Mouse (Mus musculus) myocyte (in vitro differentiated cells): ENCODE measurements at regions not wholly inside any gene's neighbourhood (a gene's known extent, or its start where the extent isn't known, plus 50 kb on each side); places are given as distances from the start of the nearest gene placed in this dataset.

Source experiments
- H3K27me3 ChIP-seq: one replicate; pipeline ENCODE4 v1.6.1; 2011; ENCODE audit not compliant: control insufficient read depth, insufficient read depth, insufficient read length
- H3K36me3 ChIP-seq: one replicate; pipeline ENCODE4 v1.6.1; 2011; ENCODE audit not compliant: control insufficient read depth, insufficient read depth
- H3K4me2 ChIP-seq: one replicate; pipeline ENCODE4 v1.6.1; 2011; ENCODE audit warnings: low read depth, control low read depth
- H3K4me3 ChIP-seq: one replicate; pipeline ENCODE4 v1.5.1; 2011; ENCODE audit warnings: mild to moderate bottlenecking, control low read depth, moderate library complexity
- H3K79me2 ChIP-seq: one replicate; pipeline ENCODE4 v1.6.1; 2011; ENCODE audit not compliant: control insufficient read depth, insufficient read depth
- H3ac ChIP-seq: one replicate; pipeline ENCODE4 v1.6.1; 2011; ENCODE audit not compliant: control insufficient read depth, insufficient read length
- CEBPB ChIP-seq: IDR thresholded peaks from 2 replicates; pipeline ENCODE4 v1.6.1; 2011; ENCODE audit warnings: mild to moderate bottlenecking, moderate library complexity; ENCODE audit not compliant: poor library complexity, insufficient read depth, severe bottlenecking
- E2F4 ChIP-seq: IDR thresholded peaks from one replicate; pipeline ENCODE4 v1.6.1; 2011; ENCODE audit warnings: mild to moderate bottlenecking, control low read depth, moderate library complexity; ENCODE audit not compliant: insufficient read depth
- MAX ChIP-seq: IDR thresholded peaks from one replicate; pipeline ENCODE4 v1.6.1; 2011; ENCODE audit warnings: low read depth, mild to moderate bottlenecking, control low read depth
- MYOD1 ChIP-seq, 3 experiments: IDR thresholded peaks; one replicate each; pipeline ENCODE4 v1.6.1; 2011; ENCODE audit warnings: control low read depth in 2 of 3, low read depth in 2 of 3, mild to moderate bottlenecking in 2 of 3, moderate library complexity in 1 of 3; ENCODE audit not compliant: insufficient read length in 2 of 3, control insufficient read depth in 1 of 3
- MYOG ChIP-seq, 3 experiments: IDR thresholded peaks; one replicate each; pipeline ENCODE4 v1.6.1; 2011; ENCODE audit warnings: control low read depth in 2 of 3, low read depth in 2 of 3, mild to moderate bottlenecking in 2 of 3; ENCODE audit not compliant: insufficient read length in 2 of 3, control insufficient read depth in 1 of 3, insufficient read depth in 1 of 3
- POLR2A ChIP-seq: IDR thresholded peaks from one replicate; pipeline ENCODE4 v1.6.1; 2011; ENCODE audit warnings: low read depth, mild to moderate bottlenecking, control low read depth, moderate library complexity; ENCODE audit not compliant: insufficient read length
- POLR2AphosphoS2 ChIP-seq: IDR thresholded peaks from one replicate; pipeline ENCODE4 v1.6.1; 2011; ENCODE audit warnings: low read depth, control low read depth; ENCODE audit not compliant: insufficient read length
- REST ChIP-seq: IDR thresholded peaks from one replicate; pipeline ENCODE4 v1.6.1; 2011; ENCODE audit warnings: mild to moderate bottlenecking, control low read depth, moderate library complexity; ENCODE audit not compliant: insufficient read depth, insufficient read length
- SRF ChIP-seq: IDR thresholded peaks from one replicate; pipeline ENCODE4 v1.6.1; 2011; ENCODE audit warnings: low read depth; ENCODE audit not compliant: control insufficient read depth, insufficient read length
- TCF12 ChIP-seq: IDR thresholded peaks from one replicate; pipeline ENCODE4 v1.6.1; 2011; ENCODE audit warnings: mild to moderate bottlenecking, control low read depth; ENCODE audit not compliant: poor library complexity, insufficient read depth, severe bottlenecking
- TCF3 ChIP-seq: IDR thresholded peaks from one replicate; pipeline ENCODE4 v1.6.1; 2011; ENCODE audit warnings: low read depth, control low read depth; ENCODE audit not compliant: insufficient read length
- USF1 ChIP-seq: IDR thresholded peaks from one replicate; pipeline ENCODE4 v1.6.1; 2011; ENCODE audit warnings: low read depth, mild to moderate bottlenecking, control low read depth, moderate library complexity

- Histone ChIP-seq H3K79me2 (no peaks in the 10 kb centered on the region), H3ac (no peak overlapping the region), H3K36me3 (no peaks in the 10 kb centered on the region), H3K4me2 (no peak overlapping the region), H3K27me3 (no peaks in the 10 kb centered on the region), H3K4me3 (no peak overlapping the region)
- TF ChIP-seq USF1 (no peak), MAX (no peak), REST (no peak), MYOD1 (IDR thresholded peaks at IDR 0.05; ENCODE audit: control insufficient read depth in 1 of 3, insufficient read length in 2 of 3, low read depth in 2 of 3) (no peak), SRF (no peak), TCF12 (no peak), POLR2AphosphoS2 (no peak), POLR2A (no peak), E2F4 (no peak), MYOG (IDR thresholded peaks at IDR 0.05; ENCODE audit: control insufficient read depth in 1 of 3, insufficient read depth in 1 of 3, insufficient read length in 2 of 3, low read depth in 2 of 3) (no peak), TCF3 (no peak), CEBPB (no peak)
These were observed 89.9 kb upstream of the Pum3 start for GRCm38 (mm10) chr19:27519326-27520061.

DNA sequence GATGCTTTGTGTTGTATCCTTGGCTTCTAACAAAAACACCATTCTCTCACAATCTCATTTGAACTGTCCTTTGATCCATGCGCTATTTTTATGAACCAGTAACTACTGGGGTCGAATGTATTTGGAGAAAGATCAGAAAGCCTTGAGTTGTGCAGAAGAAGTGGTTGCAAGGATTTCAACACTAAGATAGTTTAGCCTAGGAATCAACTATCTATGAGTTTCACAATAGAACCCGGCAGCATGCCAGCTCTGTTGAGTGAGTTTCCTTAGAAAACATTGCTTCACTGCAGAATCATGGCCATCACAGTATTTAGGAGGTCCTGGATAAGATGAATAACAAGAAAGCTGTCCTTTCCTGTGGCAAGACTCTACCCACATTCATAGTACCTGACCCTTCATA, 84.6 kb upstream of the Pum3 start:
- Histone ChIP-seq H3K4me3 (no peak overlapping the region), H3K4me2 (no peak overlapping the region), H3ac (no peak overlapping the region), H3K27me3 (no peaks in the 10 kb centered on the region), H3K36me3 (no peaks in the 10 kb centered on the region), H3K79me2 (no peaks in the 10 kb centered on the region)
- no peak for TF ChIP-seq TCF12
- no peak for TF ChIP-seq USF1
- no peak for TF ChIP-seq MYOG (IDR thresholded peaks at IDR 0.05; ENCODE audit: control insufficient read depth in 1 of 3, insufficient read depth in 1 of 3, insufficient read length in 2 of 3, low read depth in 2 of 3)

- no peaks in the 10 kb centered on the region for H3K36me3 ChIP-seq
- no peak overlapping the region for H3ac ChIP-seq
- H3K27me3 ChIP-seq, result no peaks in the 10 kb centered on the region
- H3K4me2 ChIP-seq, result no peak overlapping the region
- no peak overlapping the region for H3K4me3 ChIP-seq
- H3K79me2 ChIP-seq, result no peaks in the 10 kb centered on the region
- TF ChIP-seq CEBPB (no peak), MYOD1 (IDR thresholded peaks at IDR 0.05; ENCODE audit: control insufficient read depth in 1 of 3, insufficient read length in 2 of 3, low read depth in 2 of 3) (no peak), POLR2A (no peak), TCF3 (no peak), MAX (no peak), TCF12 (no peak), MYOG (IDR thresholded peaks at IDR 0.05; ENCODE audit: control insufficient read depth in 1 of 3, insufficient read depth in 1 of 3, insufficient read length in 2 of 3, low read depth in 2 of 3) (no peak), USF1 (no peak), SRF (no peak), REST (no peak), E2F4 (no peak), POLR2AphosphoS2 (no peak)
These were observed 83.9 kb upstream of the Pum3 start for GRCm38 (mm10) chr19:27513535-27513934.

DNA sequence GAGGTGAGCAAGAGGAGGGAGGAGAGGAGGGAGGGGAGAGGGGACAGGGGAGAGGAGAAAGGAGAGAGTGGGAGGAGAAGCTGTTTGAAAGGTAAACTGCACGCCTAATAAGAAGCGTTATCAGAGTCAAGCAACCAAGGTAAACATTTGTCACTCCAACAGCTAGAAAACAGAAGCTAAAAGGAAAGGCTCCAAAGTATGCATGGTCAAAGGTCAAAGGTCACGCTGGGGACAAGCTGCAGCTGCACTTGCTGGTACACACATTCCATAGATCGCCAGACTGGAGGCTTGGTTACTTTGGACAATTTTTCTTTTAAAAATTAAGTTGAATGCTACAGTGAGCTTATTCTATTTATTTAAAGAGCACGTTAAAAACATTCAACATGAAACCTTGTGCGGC, 81.7 kb upstream of the Pum3 start:
- TF ChIP-seq MYOD1 (IDR thresholded peaks at IDR 0.05; ENCODE audit: control insufficient read depth in 1 of 3, insufficient read length in 2 of 3, low read depth in 2 of 3) (no peak), TCF3 (no peak), TCF12 (no peak), POLR2AphosphoS2 (no peak), USF1 (no peak), MYOG (IDR thresholded peaks at IDR 0.05; ENCODE audit: control insufficient read depth in 1 of 3, insufficient read depth in 1 of 3, insufficient read length in 2 of 3, low read depth in 2 of 3) (no peak), REST (no peak), SRF (no peak), MAX (no peak), POLR2A (no peak), E2F4 (no peak), CEBPB (no peak)
- no peaks in the 10 kb centered on the region for H3K36me3 ChIP-seq
- no peaks in the 10 kb centered on the region for H3K27me3 ChIP-seq
- no peak overlapping the region for H3K4me2 ChIP-seq
- no peak overlapping the region for H3K4me3 ChIP-seq
- H3K79me2 ChIP-seq, result no peaks in the 10 kb centered on the region
- H3ac ChIP-seq, result no peak overlapping the region

DNA sequence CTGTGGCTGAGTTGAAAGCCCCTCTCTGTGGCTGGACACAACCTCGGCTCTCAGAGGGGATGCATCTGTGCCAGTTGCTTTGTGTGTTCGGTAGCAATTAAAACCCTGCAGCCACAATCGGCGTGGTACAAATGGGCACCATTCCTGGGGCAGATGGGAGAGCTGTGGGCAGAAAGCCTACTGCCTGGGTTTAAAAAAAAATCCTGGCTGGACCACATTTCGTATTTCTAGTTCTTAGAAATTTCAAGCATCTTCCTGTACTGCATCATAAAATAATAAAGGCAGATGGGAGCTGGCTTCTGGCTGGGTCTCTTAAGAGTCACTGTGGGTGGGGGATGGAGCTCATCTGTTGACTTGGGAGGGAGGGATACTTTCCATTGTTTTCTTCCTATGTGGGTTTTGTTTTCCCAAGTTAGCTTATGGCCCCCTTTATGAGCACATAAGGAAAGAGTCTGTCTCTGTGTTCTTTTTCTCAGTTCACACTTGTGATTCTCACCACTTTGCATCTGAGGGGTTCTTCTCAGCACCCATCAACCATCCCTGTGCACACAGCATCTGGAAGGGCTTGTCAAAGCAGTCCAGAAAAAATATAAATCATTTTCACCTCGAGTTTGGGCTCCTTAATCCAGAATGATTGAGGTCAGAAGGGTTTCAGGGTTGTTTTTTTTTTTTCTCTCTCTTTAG, 80.5 kb upstream of the Pum3 start:
- no peak for TF ChIP-seq MYOD1 (IDR thresholded peaks at IDR 0.05; ENCODE audit: control insufficient read depth in 1 of 3, insufficient read length in 2 of 3, low read depth in 2 of 3)
- Histone ChIP-seq H3K27me3 (no peaks in the 10 kb centered on the region), H3K36me3 (no peaks in the 10 kb centered on the region), H3K4me3 (no peak overlapping the region), H3ac (no peak overlapping the region), H3K4me2 (no peak overlapping the region), H3K79me2 (no peaks in the 10 kb centered on the region)
